10 mouse cellular contexts compared by ENCODE assay signal in the genomic region with DNA sequence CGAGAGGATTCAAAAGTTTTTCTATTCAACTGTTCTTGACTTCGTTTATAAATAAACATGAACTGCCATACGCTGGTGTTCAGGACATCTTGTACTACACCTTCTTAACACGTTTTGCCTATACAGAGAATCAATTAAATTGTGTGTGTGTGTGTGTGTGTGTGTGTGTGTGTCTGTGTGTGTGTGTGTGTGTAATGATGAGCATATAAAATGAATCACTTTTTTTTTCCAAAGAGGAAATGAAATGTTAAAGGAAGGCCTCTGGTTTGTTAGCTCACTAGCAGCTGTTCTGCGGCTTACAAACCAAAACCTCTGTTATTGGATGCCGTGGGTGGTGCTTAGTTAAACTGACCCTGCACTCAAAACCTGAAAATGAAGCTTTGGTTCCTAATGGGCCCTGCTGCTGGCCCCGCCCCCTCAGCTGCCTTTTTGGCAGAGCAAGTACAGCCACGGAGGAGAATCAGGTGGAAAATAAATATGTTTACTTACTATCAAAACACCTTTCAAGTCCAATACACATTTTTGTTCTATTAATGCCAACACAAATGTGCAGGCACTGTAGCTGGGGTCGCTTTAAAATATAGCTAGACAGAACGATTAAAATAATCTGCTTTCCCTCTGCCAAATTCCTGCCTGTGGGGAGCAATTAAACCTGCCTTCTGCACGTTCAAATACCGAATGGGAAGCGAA.
DNase-seq lines count a peak whose midpoint lies in the region; ATAC-seq and TF ChIP-seq lines count a peak whose summit lies in the region.
"Had no signal": no experiment of that assay in that cellular context is flagged by ENCODE, and none has a peak within 500 bp of the region (broad histone marks: within the 10 kb centered on the region; RNA-seq: fewer than 3 reads in every experiment).

No protein-coding gene starts in this region.

- WGBS in hindbrain, postnatal 0 days = 37% methylated on average over 13 of the region's 13 CpGs
- 39% methylated on average over 13 of the region's 13 CpGs for WGBS in hindbrain, embryonic 14.5 days
- 18% methylated on average over 13 of the region's 13 CpGs for WGBS in midbrain, embryonic 13.5 days

- H3K9ac ChIP-seq in hindbrain, postnatal 0 days (replicated peaks; ENCODE audit: low read length) = no peak overlapping the region
- no peak overlapping the region for H3K9ac ChIP-seq in hindbrain, embryonic 14.5 days
- 0 out of 2 replicates have a peak overlapping the region, but pooled peaks have one; percentile 1 for H3K9ac ChIP-seq in midbrain, embryonic 13.5 days (replicated peaks)
- H3K9ac ChIP-seq: neural tube, embryonic 13.5 days had no signal

- DNase-seq in hindbrain, postnatal 0 days (ENCODE audit: low spot score) = peak; percentile 46
- no peak for DNase-seq in hindbrain, embryonic 14.5 days (ENCODE audit: low spot score)
- DNase-seq in embryo, embryonic 10 days (ENCODE audit: low spot score) = peak; percentile 55
- DNase-seq in forelimb bud, embryonic 11.5 days (ENCODE audit: low read depth, low spot score) = peak; percentile 60
- no peak for DNase-seq in adipocyte (ENCODE audit: low spot score)
- no peak for DNase-seq in layer of hippocampus, postnatal 14 days (ENCODE audit: low spot score in 2 of 2)
- no peak for DNase-seq in urinary bladder, adult 2 months (ENCODE audit: low spot score)

- H3K27ac ChIP-seq in hindbrain, postnatal 0 days = no peak overlapping the region
- no peak overlapping the region for H3K27ac ChIP-seq in hindbrain, embryonic 14.5 days
- peak overlapping the region; percentile 31; the same call in 1 of the 2 replicates for H3K27ac ChIP-seq in midbrain, embryonic 13.5 days
- H3K27ac ChIP-seq: layer of hippocampus, adult 2 months; neural tube, embryonic 13.5 days had no signal

- H3K4me2 ChIP-seq in hindbrain, postnatal 0 days (ENCODE audit: low read depth, low read length) = peak overlapping the region; percentile 23; the same call in 1 of the 2 replicates
- no peak overlapping the region; the same call in 1 of the 2 replicates for H3K4me2 ChIP-seq in hindbrain, embryonic 14.5 days (replicated peaks)
- H3K4me2 ChIP-seq in midbrain, embryonic 13.5 days (replicated peaks) = peak overlapping the region; percentile 25
- H3K4me2 ChIP-seq: neural tube, embryonic 13.5 days had no signal

- H3K36me3 ChIP-seq in hindbrain, postnatal 0 days (ENCODE audit: insufficient read depth, low read length) = no peaks in the 10 kb centered on the region
- H3K36me3 ChIP-seq in hindbrain, embryonic 14.5 days (replicated peaks; ENCODE audit: control insufficient read depth, insufficient read depth) = no peaks in the 10 kb centered on the region
- no peaks in the 10 kb centered on the region for H3K36me3 ChIP-seq in midbrain, embryonic 13.5 days
- H3K36me3 ChIP-seq: neural tube, embryonic 13.5 days had no signal

- no peaks in the 10 kb centered on the region for H3K9me3 ChIP-seq in hindbrain, postnatal 0 days (ENCODE audit: low read length)
- no peaks in the 10 kb centered on the region for H3K9me3 ChIP-seq in hindbrain, embryonic 14.5 days (ENCODE audit: control insufficient read depth, low read length)
- no peaks in the 10 kb centered on the region for H3K9me3 ChIP-seq in midbrain, embryonic 13.5 days
- H3K9me3 ChIP-seq: neural tube, embryonic 13.5 days had no signal

- H3K4me3 ChIP-seq in hindbrain, postnatal 0 days (ENCODE audit: low read length) = no peak overlapping the region
- no peak overlapping the region for H3K4me3 ChIP-seq in hindbrain, embryonic 14.5 days (replicated peaks; ENCODE audit: low read length)
- no peak overlapping the region for H3K4me3 ChIP-seq in midbrain, embryonic 13.5 days (replicated peaks)
- H3K4me3 ChIP-seq: layer of hippocampus, adult 2 months; neural tube, embryonic 13.5 days had no signal

- no peak for TF ChIP-seq CTCF in hindbrain, postnatal 0 days (IDR thresholded peaks at IDR 0.05; ENCODE audit: low read depth)

- 0 out of 2 replicates have a peak, but pooled peaks cover 8% of the 10 kb centered on the region for H3K4me1 ChIP-seq in hindbrain, postnatal 0 days (ENCODE audit: insufficient read depth, low read length)
- H3K4me1 ChIP-seq in hindbrain, embryonic 14.5 days (replicated peaks; ENCODE audit: control insufficient read depth, insufficient read depth, low read length) = no peaks in the 10 kb centered on the region
- H3K4me1 ChIP-seq in midbrain, embryonic 13.5 days (replicated peaks) = peaks cover 51% of the 10 kb centered on the region

- ATAC-seq in hindbrain, postnatal 0 days = no peak
- ATAC-seq in hindbrain, embryonic 14.5 days (ENCODE audit: low FRiP score) = no peak
- no peak for ATAC-seq in midbrain, embryonic 13.5 days

- no peaks in the 10 kb centered on the region for H3K27me3 ChIP-seq in hindbrain, postnatal 0 days (ENCODE audit: insufficient read depth, low read length)
- no peaks in the 10 kb centered on the region for H3K27me3 ChIP-seq in hindbrain, embryonic 14.5 days (ENCODE audit: control insufficient read depth, insufficient read depth, low read length)
- H3K27me3 ChIP-seq in midbrain, embryonic 13.5 days = peaks cover 3% of the 10 kb centered on the region; the same call in 1 of the 2 replicates
- H3K27me3 ChIP-seq: neural tube, embryonic 13.5 days had no signal

Comparison
In these comparisons a context has a peak if more than half of its experiments do, and no peak if none do; other contexts are left out.
1. DNase-seq: peak in hindbrain, postnatal 0 days (single experiment), embryo, embryonic 10 days (single experiment) and forelimb bud, embryonic 11.5 days (single experiment); none in hindbrain, embryonic 14.5 days (single experiment), adipocyte (single experiment), layer of hippocampus, postnatal 14 days (0 of 2) and urinary bladder, adult 2 months (single experiment).